Mouse (Mus musculus) thymus, adult 2 months (tissue): Measurements from ENCODE around the gene Eif2ak1. TPM values are rescaled to one million over a fixed set of nuclear protein-coding genes. Genes with fewer than 3 reads are reported as not detected.

ENCODE experiments used
- DNase-seq: peaks from one replicate; pipeline ENCODE4 v3.0.0; 2021
- H3K27ac ChIP-seq: fragments of 200-500 bp; 2 replicates; pipeline ENCODE4 v1.5.1; 2012; ENCODE audit warnings: low read length, control low read depth; ENCODE audit not compliant: control insufficient read depth, insufficient read depth
- H3K27me3 ChIP-seq: fragments of 200-500 bp; 2 replicates; pipeline ENCODE4 v1.6.1; 2012; ENCODE audit warnings: mild to moderate bottlenecking, low read length, moderate library complexity, mixed read lengths; ENCODE audit not compliant: control insufficient read depth, insufficient read depth
- H3K36me3 ChIP-seq: fragments of 200-500 bp; 2 replicates; pipeline ENCODE4 v1.6.1; 2012; ENCODE audit warnings: mild to moderate bottlenecking, low read length, moderate library complexity; ENCODE audit not compliant: control insufficient read depth, insufficient read depth
- H3K4me1 ChIP-seq: fragments of 200-500 bp; replicated peaks from 2 replicates; pipeline ENCODE4 v1.6.1; 2012; ENCODE audit warnings: low read length; ENCODE audit not compliant: control insufficient read depth, insufficient read depth
- H3K4me3 ChIP-seq: fragments of 200-500 bp; 2 replicates; pipeline ENCODE4 v1.5.1; 2012; ENCODE audit warnings: mild to moderate bottlenecking, low read length, control low read depth, moderate library complexity; ENCODE audit not compliant: control insufficient read depth, insufficient read depth
- CTCF ChIP-seq: fragments of 200-500 bp; IDR thresholded peaks from 2 replicates; pipeline ENCODE4 v1.5.1; 2012; ENCODE audit warnings: mild to moderate bottlenecking, control low read depth, low read length, moderate library complexity, borderline replicate concordance; ENCODE audit not compliant: control insufficient read depth, poor library complexity, insufficient read depth; ENCODE audit errors: extremely low read depth
- POLR2A ChIP-seq: fragments of 200-500 bp; IDR thresholded peaks from 2 replicates; pipeline ENCODE4 v1.6.1; 2012; ENCODE audit warnings: mild to moderate bottlenecking, low read length, control low read depth, moderate library complexity; ENCODE audit not compliant: control insufficient read depth, poor library complexity, insufficient read depth; ENCODE audit errors: extremely low read depth
- WGBS: fragments of 180-500 bp; shearing (Covaris S2); methylation state at CpG from one replicate; pipeline ENCODE4 v1.1.7; 2018; 5-methylcytosine and 5-hydroxymethylcytosine counted together
- polyA plus RNA-seq: library from polyadenylated mRNA; depleted of rRNA; stranded (reverse); fragments of >200 nt; gene quantifications from 2 replicates; pipeline ENCODE4 v1.2.3, GENCODE M21; 2012

Eif2ak1 gene
- polyA plus RNA-seq, 1 experiment: 22.8 TPM

GRCm38 (mm10) chr5:143909417-143910400, 92.1 kb downstream of the Eif2ak1 start, which contains the start of the genes Aimp2 and Pms2:
Gene Aimp2, minus strand, starts transcription at chr5:143909847.
Gene Pms2, plus strand, starts transcription at chr5:143909964.
- TF ChIP-seq CTCF (peak; percentile 25; the same call in 1 of the 2 replicates), POLR2A (peak; percentile 48; the same call in 1 of the 2 replicates)
- Histone ChIP-seq H3K27me3 (no peaks in the 10 kb centered on the region), H3K4me1 (peaks cover 5% of the 10 kb centered on the region), H3K27ac (no peak within 1 kb of the TSS), H3K4me3 (peak within 1 kb of the TSS; percentile 81), H3K36me3 (peaks cover 3% of the 10 kb centered on the region; the same call in 1 of the 2 replicates)
- peak; percentile 95 for DNase-seq
- WGBS: under 1% methylated on average over 70 of the region's 70 CpGs

GRCm38 (mm10) chr5:143916221-143916620, 98.6 kb downstream of the Eif2ak1 start:
- DNase-seq: no peak
- TF ChIP-seq POLR2A: no peak
- no peak for TF ChIP-seq CTCF
- H3K4me1 ChIP-seq: no peaks in the 10 kb centered on the region
- WGBS: 98% methylated on average over 9 of the region's 9 CpGs
- no peak overlapping the region for H3K4me3 ChIP-seq
- no peak overlapping the region for H3K27ac ChIP-seq
- H3K27me3 ChIP-seq: no peaks in the 10 kb centered on the region
- peaks cover 33% of the 10 kb centered on the region for H3K36me3 ChIP-seq

GRCm38 (mm10) chr5:143917418-143917817, 99.8 kb downstream of the Eif2ak1 start:
- Histone ChIP-seq H3K27ac (no peak overlapping the region), H3K4me3 (no peak overlapping the region), H3K36me3 (peaks cover 39% of the 10 kb centered on the region), H3K27me3 (no peaks in the 10 kb centered on the region), H3K4me1 (no peaks in the 10 kb centered on the region)
- peak; percentile 68 for DNase-seq
- WGBS: 32% methylated on average over 5 of the region's 5 CpGs
- TF ChIP-seq POLR2A (no peak), CTCF (no peak)

- no peak for TF ChIP-seq POLR2A
- no peak for TF ChIP-seq CTCF
- no peak for DNase-seq
- H3K4me1 ChIP-seq: no peaks in the 10 kb centered on the region
- H3K4me3 ChIP-seq: no peak overlapping the region
- peaks cover 43% of the 10 kb centered on the region for H3K36me3 ChIP-seq
- WGBS: 98% methylated on average over 3 of the region's 3 CpGs
- H3K27ac ChIP-seq: no peak overlapping the region
- no peaks in the 10 kb centered on the region for H3K27me3 ChIP-seq
Observed at GRCm38 (mm10) chr5:143918120-143918519, 100.5 kb downstream of the Eif2ak1 start.

- H3K4me1 ChIP-seq: no peaks in the 10 kb centered on the region
- DNase-seq: no peak
- no peaks in the 10 kb centered on the region for H3K27me3 ChIP-seq
- TF ChIP-seq CTCF: no peak
- TF ChIP-seq POLR2A: no peak
- H3K4me3 ChIP-seq: no peak overlapping the region
- 95% methylated on average over 6 of the region's 6 CpGs for WGBS
- H3K27ac ChIP-seq: no peak overlapping the region
- H3K36me3 ChIP-seq: peaks cover 77% of the 10 kb centered on the region
Observed at GRCm38 (mm10) chr5:143924781-143925452, 107.3 kb downstream of the Eif2ak1 start.

- TF ChIP-seq POLR2A: no peak
- TF ChIP-seq CTCF: no peak
- peaks cover 70% of the 10 kb centered on the region for H3K36me3 ChIP-seq
Observed at GRCm38 (mm10) chr5:143927875-143928274, 110.3 kb downstream of the Eif2ak1 start, which contains the start of gene Gm42421. Gene Gm42421, plus strand, starts transcription at chr5:143928175.

More at GRCm38 (mm10) chr5:143927875-143928274, 110.3 kb downstream of the Eif2ak1 start, which contains the start of gene Gm42421:
- 98% methylated on average over 8 of the region's 8 CpGs for WGBS
- Histone ChIP-seq H3K27ac (no peak within 1 kb of the TSS), H3K27me3 (no peaks in the 10 kb centered on the region), H3K4me3 (no peak within 1 kb of the TSS), H3K4me1 (no peaks in the 10 kb centered on the region)
- DNase-seq: no peak
